Mouse (Mus musculus) T-helper 17 cell (primary cell): ENCODE measurements around the gene Gpc1.

Source experiments
- in situ Hi-C, 2 experiments: fragments of 300-600 bp; cut with MboI, MseI; formaldehyde crosslinking; loops; 1 replicate in 1 of 2; 2 replicates in 1 of 2; pipeline ENCODE4 v1.15.1; 2025; ENCODE audit warnings: high pct_unique_total_duplicates in 2 of 2

Gene Gpc1

DNA sequence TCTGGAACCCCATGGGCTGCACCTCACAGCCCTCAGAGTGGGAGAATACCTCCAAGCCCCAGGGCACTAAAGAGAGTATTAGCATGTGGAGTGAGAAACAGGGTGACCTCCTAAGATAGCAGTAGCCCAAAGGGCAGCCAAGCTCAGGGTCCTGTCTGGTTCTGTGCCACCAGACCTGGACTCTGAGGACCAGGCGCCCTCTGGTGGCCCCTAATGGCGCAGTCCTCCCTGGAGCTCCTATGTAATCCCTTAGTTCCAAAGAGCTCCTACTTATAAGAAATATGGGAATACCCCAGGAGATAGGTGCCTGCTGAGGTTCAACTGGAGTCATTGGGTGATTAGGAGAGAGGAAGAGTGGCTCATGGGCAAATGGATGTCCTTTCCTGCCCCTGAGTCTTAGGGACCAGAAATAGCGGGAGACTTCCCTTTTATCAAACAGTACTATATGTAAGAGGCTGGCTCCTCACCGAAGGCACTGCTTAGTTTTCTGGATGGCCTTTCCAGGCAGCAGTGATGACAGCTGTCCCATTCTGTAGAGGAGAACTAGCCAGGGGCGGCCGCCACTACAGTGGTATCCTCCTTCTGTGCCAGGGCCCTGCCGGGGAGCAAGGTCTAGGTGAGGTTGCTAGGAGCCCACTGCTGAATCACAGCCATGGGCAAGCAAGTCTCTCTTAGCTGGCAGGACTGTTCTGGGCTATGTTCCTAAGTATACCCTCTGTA, 2.7 kb downstream of the Gpc1 start:
- in situ Hi-C loops, result loop anchor here in 1 of 2 experiments (5.0 to 10.0 kb wide), 2 partner anchors 192 to 921 kb away; partner anchors contain the start of genes Atg4b, Cops9 and Thap4

DNA sequence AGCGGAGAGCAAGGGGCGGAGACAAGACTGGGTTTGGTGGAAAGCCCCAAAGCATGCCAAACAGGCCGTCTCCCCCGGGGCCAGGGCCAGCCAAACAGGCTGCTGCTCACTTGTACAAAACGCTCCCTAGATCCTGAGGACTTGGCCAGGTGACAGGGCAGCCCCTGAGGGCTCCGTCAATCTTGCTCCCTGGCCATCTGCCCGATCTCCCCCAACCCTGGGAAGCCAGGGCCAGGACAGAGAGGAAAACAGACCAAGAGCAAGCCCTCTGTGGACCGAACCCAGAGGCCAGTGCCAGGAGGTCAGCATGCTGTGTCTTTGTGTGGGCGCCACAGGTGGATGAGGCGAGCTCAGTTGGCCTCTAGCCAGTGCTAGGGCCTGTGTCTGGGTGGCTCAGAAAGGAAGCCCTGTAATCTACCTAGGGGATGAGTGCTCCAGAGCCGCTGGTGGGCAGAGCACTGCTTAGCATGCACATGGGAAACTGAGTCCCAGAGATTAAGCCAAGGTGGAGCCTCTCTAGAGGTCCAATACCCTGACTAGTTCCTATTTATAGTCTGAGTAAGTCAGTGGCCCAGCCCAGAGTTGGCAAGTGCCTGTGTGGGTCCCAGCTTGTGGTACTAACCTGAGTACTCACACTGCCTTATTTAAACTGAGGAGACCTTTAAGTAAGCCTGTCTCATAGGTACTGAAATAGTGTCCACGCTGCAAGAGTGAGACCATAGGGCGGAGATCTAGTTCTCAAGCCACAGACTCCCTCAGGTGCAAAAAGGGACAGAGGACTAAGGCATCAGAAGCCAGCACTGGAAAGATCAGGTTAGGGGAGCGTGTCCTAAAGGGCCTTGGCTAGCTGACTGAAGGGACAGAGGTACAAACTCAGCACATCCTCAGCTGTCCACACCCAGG, 6.7 kb downstream of the Gpc1 start:
- in situ Hi-C loops, result loop anchor here in 1 of 2 experiments (10.0 kb wide), 1 partner anchor 917 kb away; the partner anchor contains the start of genes Atg4b and Thap4

DNA sequence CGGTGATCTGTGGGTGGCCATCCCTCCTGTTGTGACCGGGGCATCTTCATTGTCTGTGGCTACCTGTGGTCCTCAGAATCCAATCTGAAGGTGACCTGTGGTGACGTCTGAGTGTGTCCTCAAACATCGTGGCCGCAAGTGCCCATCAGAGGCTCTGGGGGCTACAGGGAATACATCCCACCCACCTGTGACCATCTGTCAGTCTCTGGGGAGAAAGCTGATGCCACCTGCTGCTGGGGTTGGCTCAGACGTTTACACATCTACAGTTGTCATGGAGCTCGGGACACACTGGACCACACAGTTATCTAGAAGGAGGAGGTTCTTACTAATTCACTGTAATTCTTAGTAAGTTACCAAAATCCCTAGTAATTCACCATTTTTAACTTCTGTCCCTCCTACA, 7.8 kb downstream of the Gpc1 start:
- in situ Hi-C loops, result loop anchor here in 1 of 2 experiments (10.0 kb wide), 1 partner anchor 916 kb away; the partner anchor contains the start of genes Atg4b and Thap4

DNA sequence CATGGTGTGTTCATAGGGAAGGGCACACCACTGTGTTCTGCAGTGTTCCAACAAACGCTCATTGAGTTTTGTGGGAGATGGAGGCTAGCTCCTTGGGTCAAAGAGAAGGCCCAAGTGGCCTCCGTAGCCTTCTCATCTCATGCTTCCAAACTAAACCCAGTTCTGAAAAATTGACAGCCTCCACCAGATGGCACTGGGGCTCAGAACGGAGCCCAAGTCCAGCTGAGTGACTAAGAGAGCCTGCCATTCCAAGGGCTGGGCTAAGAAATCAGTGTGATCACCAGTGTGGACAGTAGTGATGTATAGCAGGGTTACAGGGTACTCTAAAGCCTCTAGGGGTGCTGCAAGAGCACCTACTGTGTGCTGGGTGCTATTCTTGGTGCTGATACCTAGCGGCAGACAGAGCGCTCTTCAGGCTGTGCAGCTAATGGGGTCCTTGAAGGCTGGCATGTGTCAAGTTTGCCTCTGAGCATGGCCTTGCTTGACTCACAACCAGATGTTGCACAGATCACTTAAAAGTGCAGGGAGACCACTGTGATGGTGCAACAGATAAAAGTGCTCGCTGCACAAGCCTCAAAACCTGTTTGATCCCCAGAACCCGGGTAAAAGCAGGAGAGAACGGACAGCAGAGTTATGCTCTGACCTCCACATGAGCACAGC, 8.9 kb downstream of the Gpc1 start:
- in situ Hi-C loops, result loop anchor here (5.0 to 10.0 kb wide), 3 partner anchors 62 to 126 kb away; partner anchors contain the start of gene Ankmy1 (in 1 of the 2)

DNA sequence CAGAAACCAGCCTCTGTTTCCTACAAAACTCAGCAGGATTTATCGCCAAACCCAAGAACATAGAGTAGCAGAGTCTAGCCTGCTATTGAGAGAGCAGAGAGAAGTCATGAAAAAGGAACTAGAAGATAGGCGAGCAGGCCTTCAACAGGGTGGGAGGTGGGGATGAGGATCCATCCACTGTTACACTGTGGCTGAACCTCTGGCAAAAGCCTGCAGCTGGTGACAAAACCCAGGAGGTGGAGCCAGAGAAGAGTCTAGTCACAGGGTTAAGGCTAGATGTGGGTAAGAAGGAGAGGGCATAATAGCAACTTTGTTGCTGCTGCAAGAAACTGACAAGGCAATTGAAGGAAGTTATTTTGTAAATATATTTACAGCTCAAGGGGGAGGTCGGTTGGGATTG, 10.0 kb downstream of the Gpc1 start:
- in situ Hi-C loops, result loop anchor here (5.0 to 10.0 kb wide), 3 partner anchors 61 to 127 kb away; partner anchors contain the start of gene Ankmy1 (in 1 of the 2)

DNA sequence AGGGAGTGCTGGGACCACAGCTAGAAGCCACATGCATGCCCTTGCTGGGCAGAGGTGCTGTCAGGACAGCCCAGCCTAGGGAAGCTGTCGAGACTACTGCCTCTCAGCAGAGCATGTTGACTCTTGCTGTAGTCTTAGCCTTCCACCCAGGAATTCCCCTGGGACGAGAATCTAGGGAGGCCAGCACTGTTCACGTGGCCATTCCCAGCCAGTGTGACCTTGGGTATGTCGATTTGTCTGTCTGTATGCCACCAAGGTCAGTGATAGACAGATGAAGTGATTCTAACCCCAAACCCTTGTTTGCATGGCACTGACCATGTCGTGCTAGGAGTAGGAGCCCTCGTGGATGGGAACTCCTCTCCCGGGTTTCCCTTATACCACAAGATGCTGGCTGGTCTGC, 14.4 kb downstream of the Gpc1 start:
- in situ Hi-C loops, result loop anchor here in 1 of 2 experiments (10.0 kb wide), 1 partner anchor 131 kb away; no protein-coding TSS in a partner anchor

DNA sequence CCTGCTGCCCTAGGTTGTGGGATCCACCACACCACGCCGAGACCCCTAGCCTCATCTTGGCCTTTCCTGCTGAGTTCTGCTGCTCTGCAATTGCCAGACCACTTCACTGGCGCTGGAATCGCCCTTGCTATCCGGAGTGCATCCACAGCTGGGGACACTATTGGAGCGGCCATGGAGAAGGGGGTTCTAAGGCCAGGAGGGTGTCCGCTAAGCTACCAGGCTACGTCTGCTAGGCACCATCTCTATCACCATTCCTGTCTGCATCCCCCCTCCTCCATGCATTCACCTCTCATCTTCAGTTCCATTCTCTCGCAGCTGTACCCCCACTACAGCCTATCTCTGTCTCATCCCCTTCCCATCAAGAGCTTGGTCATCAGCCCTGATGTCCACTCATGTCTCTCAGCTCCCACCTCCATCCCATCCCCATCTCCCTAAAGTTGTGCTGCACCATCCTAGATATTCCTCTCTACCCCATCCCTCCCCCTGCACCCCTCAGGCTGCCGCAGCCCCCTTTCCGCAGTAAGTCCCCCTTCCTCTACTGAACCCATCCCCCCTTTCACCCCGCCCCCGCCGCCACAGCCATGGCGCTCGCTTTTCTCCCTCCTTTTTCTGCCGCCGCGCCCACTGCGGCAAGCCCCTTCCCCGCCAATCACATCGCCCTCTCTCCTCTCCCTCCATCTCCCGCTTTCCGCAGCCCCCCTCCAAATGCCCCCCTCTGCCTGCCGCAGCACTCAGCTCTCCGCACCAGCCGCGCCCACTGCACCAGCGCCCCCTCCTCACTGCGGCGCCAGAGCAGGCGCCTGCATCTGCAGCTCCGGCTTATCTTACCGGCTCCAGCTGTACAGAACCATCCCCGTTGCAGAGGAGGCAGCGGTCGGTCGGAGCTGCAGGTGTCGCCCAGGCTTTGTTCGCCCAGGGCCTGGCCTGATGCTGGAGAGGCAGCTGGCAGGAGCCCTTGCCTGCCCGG, 16.7 kb downstream of the Gpc1 start:
- in situ Hi-C loops, result loop anchor here in 1 of 2 experiments (10.0 kb wide), 1 partner anchor 133 kb away; no protein-coding TSS in a partner anchor

DNA sequence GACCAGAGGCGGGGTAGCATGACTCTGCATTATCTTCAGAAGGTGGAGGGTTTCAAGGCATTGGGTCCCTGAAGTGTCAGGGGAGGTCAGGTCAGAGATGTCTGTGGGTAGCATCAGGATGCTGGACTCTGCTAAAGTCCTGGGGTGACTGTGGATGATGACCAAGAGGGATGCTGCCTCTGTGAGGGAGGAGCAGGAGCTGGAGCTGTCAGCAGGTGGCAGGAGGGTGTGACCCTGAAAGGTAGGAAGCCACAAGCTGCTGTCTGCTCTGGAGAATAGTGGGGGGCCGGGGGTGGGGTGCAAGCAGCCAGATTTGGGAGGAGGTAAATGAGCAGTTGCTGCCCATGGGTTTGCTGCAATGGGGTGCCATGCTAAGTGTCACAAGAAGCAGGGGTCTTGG, 18.0 kb downstream of the Gpc1 start:
- in situ Hi-C loops, result loop anchor here in 1 of 2 experiments (10.0 kb wide), 1 partner anchor 135 kb away; no protein-coding TSS in a partner anchor

DNA sequence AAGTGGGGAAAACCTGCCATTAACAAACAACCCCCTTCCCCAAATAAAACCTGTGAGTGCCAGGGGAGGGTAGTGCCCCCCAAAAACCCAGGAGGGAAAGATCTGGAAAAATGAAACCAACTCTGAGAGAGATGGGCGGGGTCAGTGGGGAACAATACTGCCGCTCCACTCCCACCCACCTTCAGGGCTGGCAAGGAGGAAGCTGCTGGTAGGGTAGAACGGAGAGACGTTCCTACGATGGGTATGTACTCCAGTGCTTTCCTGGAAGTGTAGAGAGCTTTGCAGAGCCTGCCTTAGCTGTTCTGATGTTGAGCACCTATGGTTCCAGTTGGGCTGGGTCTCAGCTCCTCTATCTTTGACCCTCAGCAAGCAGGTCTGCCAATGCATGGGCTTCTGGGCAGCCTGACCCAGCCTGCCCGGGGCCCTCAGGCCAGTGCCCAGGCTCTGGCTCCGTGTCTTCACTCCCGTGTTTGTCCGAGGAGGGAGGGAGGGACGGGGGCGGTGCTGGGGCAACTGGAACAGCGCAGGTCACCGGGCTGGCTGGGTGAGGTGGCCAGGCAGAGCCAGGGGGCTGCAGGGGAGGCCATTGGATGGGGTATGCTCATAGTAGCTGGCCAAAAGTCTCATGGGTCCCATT, 18.6 kb downstream of the Gpc1 start:
- in situ Hi-C loops, result loop anchor here in 1 of 2 experiments (10.0 kb wide), 1 partner anchor 135 kb away; no protein-coding TSS in a partner anchor

DNA sequence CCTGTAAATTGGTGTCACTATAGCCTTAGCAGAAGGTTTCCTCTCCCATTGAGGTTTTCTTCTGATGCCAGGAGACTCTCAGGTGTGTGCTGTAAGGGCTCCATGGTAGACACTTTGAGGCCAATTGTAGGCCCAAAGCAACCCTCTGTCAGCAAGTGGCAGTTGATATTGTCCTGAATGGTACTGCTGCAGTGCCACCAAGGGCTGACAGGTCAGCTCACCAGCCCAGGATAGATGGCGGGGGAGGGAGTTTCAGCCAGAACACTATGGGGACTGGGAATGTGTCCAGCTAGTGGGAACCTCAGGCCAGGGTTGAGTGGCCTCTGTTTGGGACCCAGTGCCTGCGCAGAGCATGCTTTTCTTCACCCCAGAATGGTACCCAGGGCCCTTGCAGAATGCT, 21.0 kb downstream of the Gpc1 start:
- in situ Hi-C loops, result no loop called here

DNA sequence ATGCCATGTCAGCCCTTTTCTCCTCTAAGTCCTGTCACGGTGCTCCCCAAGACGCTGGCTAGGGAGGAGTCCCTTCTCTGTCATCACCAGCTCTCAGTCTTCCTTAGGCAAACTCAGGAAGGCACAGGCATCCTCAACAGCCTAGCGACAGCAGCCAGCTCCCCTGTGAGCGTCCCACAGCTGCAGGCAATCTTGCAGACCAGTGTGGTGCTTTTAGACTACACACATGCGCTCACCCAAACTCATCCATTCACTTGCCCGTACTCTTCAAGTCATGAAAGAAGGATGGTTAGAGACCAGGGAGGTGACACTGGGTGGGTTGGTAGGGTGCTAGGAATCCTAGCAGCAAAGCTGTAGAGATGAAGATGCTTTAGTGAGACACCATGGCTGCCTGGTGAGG, 30.1 kb downstream of the Gpc1 start:
- in situ Hi-C loops, result no loop called here

DNA sequence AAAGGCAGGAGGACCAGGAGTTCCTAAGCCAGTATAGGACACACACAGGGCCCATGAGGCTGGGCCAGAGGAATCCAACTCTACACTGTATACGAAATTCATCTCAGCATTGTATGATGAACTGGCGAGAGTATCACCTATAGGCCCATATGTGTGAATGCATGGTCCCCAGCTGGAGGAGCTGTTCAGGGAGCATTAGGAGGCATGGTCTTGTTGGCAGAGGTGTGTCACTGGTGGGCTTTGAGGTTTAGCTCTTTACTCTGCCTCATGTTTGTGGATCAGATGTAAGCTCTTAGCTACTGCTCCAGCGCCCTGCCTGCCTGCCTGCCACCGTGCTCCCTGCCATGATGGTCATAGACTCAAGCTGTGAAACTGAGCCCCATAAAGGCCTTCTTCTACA, 31.8 kb downstream of the Gpc1 start:
- in situ Hi-C loops, result no loop called here

DNA sequence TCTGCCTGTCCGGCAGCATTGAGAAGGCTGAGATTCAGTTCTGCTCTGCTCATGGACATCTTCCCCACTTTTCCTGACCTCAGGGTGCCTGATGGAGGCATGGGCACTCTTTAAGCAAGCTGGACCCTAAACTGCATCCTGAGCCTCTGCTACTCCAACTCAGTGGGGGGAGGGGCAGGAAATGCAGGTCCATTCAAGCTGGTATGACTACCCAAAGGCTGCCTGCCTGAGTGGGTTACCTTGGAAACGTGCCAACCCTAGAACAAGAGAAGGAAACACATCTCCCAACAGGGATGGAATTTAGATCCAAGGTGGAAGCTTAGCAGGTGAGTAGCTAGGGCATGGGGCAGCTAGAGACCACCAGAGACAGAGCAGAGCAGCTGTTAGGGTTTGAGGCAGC, 34.7 kb downstream of the Gpc1 start:
- in situ Hi-C loops, result no loop called here

DNA sequence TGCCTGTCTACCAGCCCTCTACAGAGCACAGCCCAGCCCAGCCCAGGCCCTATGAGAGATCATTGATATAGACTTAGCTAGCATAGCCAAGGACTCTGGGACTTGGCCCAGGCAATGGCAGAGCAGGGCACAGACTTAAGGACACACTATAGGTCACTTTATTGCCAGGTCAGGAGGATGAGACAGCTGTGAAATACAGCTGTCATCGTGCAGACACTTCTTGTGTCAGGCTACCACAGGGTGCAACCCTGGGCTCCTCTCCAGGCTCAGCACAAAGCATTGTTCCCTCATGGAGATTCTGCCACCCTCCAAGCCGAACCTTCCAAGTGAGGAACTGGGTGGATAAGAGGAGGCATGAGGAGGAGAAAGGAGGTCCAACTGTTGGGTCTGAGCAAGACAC, 38.5 kb downstream of the Gpc1 start:
- in situ Hi-C loops, result no loop called here

DNA sequence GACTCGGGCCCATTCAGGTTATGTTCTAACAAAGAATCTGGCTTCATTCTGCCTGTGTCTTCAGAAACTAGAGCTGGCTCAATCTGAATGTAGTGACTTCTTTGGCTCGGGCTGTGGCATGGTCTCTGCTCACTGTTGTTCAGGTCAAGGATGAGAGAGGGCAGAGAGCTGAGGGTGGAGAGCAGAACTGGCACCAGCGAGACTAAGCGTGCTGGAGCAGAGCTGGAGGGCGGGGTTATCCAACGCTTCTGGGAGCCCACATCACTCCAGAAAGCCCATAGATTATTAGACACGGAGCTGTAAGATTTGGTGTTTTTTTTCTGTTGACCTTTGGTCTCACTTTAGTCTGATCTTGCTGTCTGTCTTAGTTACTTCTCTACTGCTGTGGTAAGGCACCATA, 41.2 kb downstream of the Gpc1 start:
- in situ Hi-C loops, result no loop called here

DNA sequence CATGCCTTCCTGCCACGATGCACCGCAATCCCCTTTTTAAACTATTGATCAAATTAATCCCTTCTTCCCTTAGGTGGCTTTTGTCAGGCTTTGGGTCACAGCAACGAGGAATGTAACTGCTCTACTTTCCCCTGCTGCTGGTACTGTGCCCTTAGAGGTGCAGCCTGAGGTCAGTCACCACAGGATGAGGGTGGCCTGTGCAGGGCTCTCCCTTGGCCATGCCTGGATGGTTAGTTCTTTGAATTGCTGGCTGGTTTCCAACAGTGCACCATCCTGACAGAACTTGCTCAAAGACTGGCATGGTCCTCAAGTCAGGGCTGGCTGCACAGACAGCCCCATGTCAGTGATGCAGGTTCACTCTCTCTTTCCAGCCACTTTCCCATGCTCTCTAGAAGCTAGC, 42.6 kb downstream of the Gpc1 start:
- in situ Hi-C loops, result no loop called here

DNA sequence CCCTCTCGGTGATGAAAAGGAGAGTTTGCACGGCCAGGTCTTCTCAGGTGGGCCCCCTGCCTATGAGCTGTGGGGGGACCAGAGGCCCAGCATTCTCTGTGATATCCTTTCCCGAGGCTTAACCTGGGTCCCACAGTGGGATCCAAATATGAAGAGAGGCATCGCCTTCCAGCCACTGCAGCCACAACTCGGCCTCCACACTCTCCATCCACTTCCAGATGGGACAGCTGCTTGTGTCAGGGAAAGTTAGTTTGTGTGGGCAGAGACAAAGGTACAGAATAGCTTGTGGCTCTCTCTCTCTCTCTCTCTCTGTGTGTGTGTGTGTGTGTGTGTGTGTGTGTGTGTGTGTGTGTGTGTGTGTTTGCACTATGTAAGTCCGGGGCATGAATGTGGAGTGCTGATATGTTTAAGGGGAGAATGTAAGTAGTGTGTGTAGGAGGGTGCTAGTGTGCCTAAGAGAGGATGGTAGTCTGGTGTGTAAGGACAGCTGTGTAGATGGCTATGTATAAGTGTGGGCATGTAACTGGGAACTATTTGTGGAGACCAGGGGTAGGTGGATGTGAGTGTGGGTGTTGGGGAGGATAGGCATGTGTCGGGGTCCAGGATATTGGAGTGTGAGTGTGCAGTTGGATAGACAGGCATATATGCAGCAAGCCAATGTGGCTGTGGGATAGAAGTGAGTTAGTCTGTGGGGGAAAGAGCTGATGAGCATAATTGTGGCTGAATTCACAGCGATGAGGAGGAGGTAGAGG, 44.1 kb downstream of the Gpc1 start:
- in situ Hi-C loops, result no loop called here

DNA sequence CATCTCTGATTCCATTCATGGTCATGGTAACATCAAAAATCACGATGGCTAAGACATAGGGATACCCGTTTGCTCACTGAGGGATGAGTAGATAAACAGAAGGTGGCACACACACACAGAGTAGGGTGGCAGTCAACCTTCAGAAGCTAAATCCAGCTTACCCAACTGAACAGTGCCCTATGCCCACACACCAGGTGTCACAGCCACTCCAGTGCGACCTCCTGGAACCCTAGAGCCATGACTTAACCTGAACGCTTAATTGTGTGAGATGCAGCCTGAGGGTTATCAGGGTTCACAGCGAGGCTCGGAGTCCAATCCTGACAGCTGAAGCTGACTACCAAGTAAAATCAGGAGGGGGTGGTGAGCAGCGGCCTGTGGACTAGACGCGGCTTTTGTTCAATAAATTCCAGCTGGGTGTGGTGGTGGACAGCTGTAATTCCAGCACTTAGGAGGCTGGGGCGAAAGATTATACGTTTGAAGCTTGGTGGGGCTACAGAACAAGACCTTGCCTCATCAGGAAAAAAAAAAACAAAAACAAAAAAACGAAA, 46.1 kb downstream of the Gpc1 start:
- in situ Hi-C loops, result no loop called here
